Comparison of ENCODE assay signal across 22 mouse cellular contexts in genomic region chr2:165014935-165015334, GRCm38 (mm10). TPM values are rescaled to one million over a fixed set of nuclear protein-coding genes. Genes with fewer than 3 reads are reported as not detected.
A peak's percentile ranks its signal among the peaks of the same experiment; 100 is the strongest.
DNase-seq lines count a peak whose midpoint lies in the region; ATAC-seq and TF ChIP-seq lines count a peak whose summit lies in the region.
"Had no signal": no experiment of that assay in that cellular context is flagged by ENCODE, and none has a peak within 500 bp of the region (broad histone marks: within the 10 kb centered on the region; RNA-seq: fewer than 3 reads in every experiment).

No protein-coding gene starts in this region.

- peak; percentile 19; the same call in 1 of the 2 replicates for TF ChIP-seq EP300 in liver, postnatal 0 days (IDR thresholded peaks at IDR 0.05; ENCODE audit: low read depth)

- DNase-seq in adrenal gland, adult 2 months: peak; percentile 18
- DNase-seq in adrenal gland, postnatal 10 days: no peak
- no peak for DNase-seq in liver, postnatal 0 days
- DNase-seq in liver: no peak
- DNase-seq in hindbrain, embryonic 10.5 days (ENCODE audit: low spot score): no peak
- no peak for DNase-seq in cerebellum, adult 9-11 months
- DNase-seq: adrenal gland, postnatal 36 days; cerebellum, adult 11 months; cerebellum, adult 8-10 months; cerebellum, postnatal 25 days; gastrocnemius, postnatal 14 days; heart, postnatal 36 days had no signal

- H3K27ac ChIP-seq in liver, postnatal 0 days (ENCODE audit: low read depth): peak overlapping the region; percentile 3; the same call in 1 of the 2 replicates
- H3K27ac ChIP-seq in hindbrain, embryonic 10.5 days: no peak overlapping the region
- H3K27ac ChIP-seq: embryonic facial prominence, embryonic 13.5 days; forebrain, embryonic 12.5 days; heart, embryonic 13.5 days; hindbrain, embryonic 15.5 days had no signal

- peaks cover 23% of the 10 kb centered on the region for H3K4me1 ChIP-seq in liver, postnatal 0 days (ENCODE audit: insufficient read depth)
- no peaks in the 10 kb centered on the region for H3K4me1 ChIP-seq in hindbrain, embryonic 10.5 days (replicated peaks)
- H3K4me1 ChIP-seq: forebrain, embryonic 12.5 days; heart, embryonic 13.5 days; hindbrain, embryonic 15.5 days had no signal

- H3K9me3 ChIP-seq in liver, postnatal 0 days (ENCODE audit: low read length): no peaks in the 10 kb centered on the region
- H3K9me3 ChIP-seq in hindbrain, embryonic 10.5 days: no peaks in the 10 kb centered on the region
- H3K9me3 ChIP-seq: embryonic facial prominence, embryonic 13.5 days; forebrain, embryonic 12.5 days; heart, embryonic 13.5 days; hindbrain, embryonic 15.5 days had no signal

- no peak overlapping the region for H3K4me2 ChIP-seq in liver, postnatal 0 days (ENCODE audit: low read depth, low read length)
- H3K4me2 ChIP-seq: embryonic facial prominence, embryonic 13.5 days; forebrain, embryonic 12.5 days; heart, embryonic 13.5 days; hindbrain, embryonic 15.5 days had no signal

- no peak for TF ChIP-seq CTCF in liver, postnatal 0 days (IDR thresholded peaks at IDR 0.05; ENCODE audit: low read depth)

- no peaks in the 10 kb centered on the region for H3K27me3 ChIP-seq in liver, postnatal 0 days (ENCODE audit: insufficient read depth, low read length)
- no peaks in the 10 kb centered on the region for H3K27me3 ChIP-seq in hindbrain, embryonic 10.5 days (ENCODE audit: insufficient read depth, poor library complexity, severe bottlenecking)
- H3K27me3 ChIP-seq: CH12.LX; embryonic facial prominence, embryonic 13.5 days; forebrain, embryonic 12.5 days; heart, embryonic 13.5 days; hindbrain, embryonic 15.5 days; Patski had no signal

- peaks cover 35% of the 10 kb centered on the region for H3K36me3 ChIP-seq in liver, postnatal 0 days (replicated peaks; ENCODE audit: insufficient read depth, low read length)
- peaks cover 87% of the 10 kb centered on the region for H3K36me3 ChIP-seq in hindbrain, embryonic 10.5 days

- 46% methylated on average over 5 of the region's 5 CpGs for WGBS in liver, postnatal 0 days (ENCODE audit: insufficient replicate concordance)
- 98% methylated on average over 5 of the region's 5 CpGs for WGBS in hindbrain, embryonic 10.5 days

- ATAC-seq in liver, postnatal 0 days: peak; percentile 62
- ATAC-seq in megakaryocyte progenitor cell, adult 5-6 weeks (replicated peaks; ENCODE audit: poor library complexity): peak; percentile 61
- ATAC-seq: activated CD4-positive, CD25-positive, alpha-beta regulatory T cell, adult 4 months; forebrain, embryonic 16.5 days; intestine, postnatal 0 days; Patski had no signal

- H3K4me3 ChIP-seq in liver, postnatal 0 days (ENCODE audit: low read depth, low read length): no peak overlapping the region
- no peak overlapping the region for H3K4me3 ChIP-seq in hindbrain, embryonic 10.5 days
- H3K4me3 ChIP-seq: embryonic facial prominence, embryonic 13.5 days; forebrain, embryonic 12.5 days; heart, embryonic 13.5 days; hindbrain, embryonic 15.5 days had no signal

- no peak overlapping the region for H3K9ac ChIP-seq in liver, postnatal 0 days (replicated peaks)
- H3K9ac ChIP-seq: embryonic facial prominence, embryonic 13.5 days; forebrain, embryonic 12.5 days; heart, embryonic 13.5 days; hindbrain, embryonic 15.5 days had no signal

RNA-seq across cellular contexts. Expression of gene Ncoa5, which starts 19.7 kb away (rescaled TPM):
- total RNA-seq in adrenal gland, adult 2 months (2021): 10 to 100 TPM; 21.0 to 37.6 TPM
- 22.3 and 22.6 TPM in 2 replicates for polyA plus RNA-seq in adrenal gland, adult 2 months (2012; rRNA removed)
- total RNA-seq in adrenal gland, postnatal 10 days (2021): 10 to 100 TPM; 29.3 to 35.9 TPM
- polyA plus RNA-seq in liver, postnatal 0 days (2015; fragmentation: Nextera tagmentation; extraction: Ambion mirVana): 7.5 and 8.1 TPM in 2 replicates
- total RNA-seq in megakaryocyte progenitor cell, adult 5-6 weeks (2015): 17.0 and 19.8 TPM in 2 replicates
- total RNA-seq in megakaryocyte progenitor cell, adult 5-6 weeks (2017): 31.2 and 40.9 TPM in 2 replicates
- polyA plus RNA-seq in hindbrain, embryonic 10.5 days (2016; fragmentation: Nextera tagmentation; extraction: Ambion mirVana): 101 and 102 TPM in 2 replicates

RNA-seq across cellular contexts. Expression of gene Cd40, which starts 40.5 kb away (rescaled TPM):
- total RNA-seq in adrenal gland, adult 2 months (2021): 1 to 10 TPM; 2.4 to 2.9 TPM
- polyA plus RNA-seq in adrenal gland, adult 2 months (2012; rRNA removed): 3.2 and 5.3 TPM in 2 replicates
- 1 to 10 TPM; 2.9 to 3.3 TPM for total RNA-seq in adrenal gland, postnatal 10 days (2021)
- polyA plus RNA-seq in liver, postnatal 0 days (2015; fragmentation: Nextera tagmentation; extraction: Ambion mirVana): 3.6 and 4.5 TPM in 2 replicates
- 0.84 TPM in 1 of 2 replicates, not detected in the other for total RNA-seq in megakaryocyte progenitor cell, adult 5-6 weeks (2015)
- 0.92 TPM in 1 of 2 replicates, not detected in the other for total RNA-seq in megakaryocyte progenitor cell, adult 5-6 weeks (2017)
- 7.2 and 8.1 TPM in 2 replicates for polyA plus RNA-seq in hindbrain, embryonic 10.5 days (2016; fragmentation: Nextera tagmentation; extraction: Ambion mirVana)

RNA-seq across cellular contexts. Expression of gene Slc12a5, which starts 54.3 kb away (rescaled TPM):
- 1 to 10 TPM; 3.5 to 5.4 TPM for total RNA-seq in adrenal gland, adult 2 months (2021)
- 21.4 and 27.6 TPM in 2 replicates for polyA plus RNA-seq in adrenal gland, adult 2 months (2012; rRNA removed)
- 1 to 10 TPM; 4.5 to 7.7 TPM for total RNA-seq in adrenal gland, postnatal 10 days (2021)
- 0.39 and 0.60 TPM in 2 replicates for polyA plus RNA-seq in liver, postnatal 0 days (2015; fragmentation: Nextera tagmentation; extraction: Ambion mirVana)
- total RNA-seq in megakaryocyte progenitor cell, adult 5-6 weeks (2015): 0.15 and 0.27 TPM in 2 replicates
- 0.51 and 0.96 TPM in 2 replicates for total RNA-seq in megakaryocyte progenitor cell, adult 5-6 weeks (2017)
- 3.1 and 5.1 TPM in 2 replicates for polyA plus RNA-seq in hindbrain, embryonic 10.5 days (2016; fragmentation: Nextera tagmentation; extraction: Ambion mirVana)
